Mouse (Mus musculus) hindbrain, postnatal 0 days (tissue): ENCODE measurements around the gene Phf21a. TPM values are rescaled to one million over a fixed set of nuclear protein-coding genes. Genes with fewer than 3 reads are reported as not detected.

Experiments
- ATAC-seq: fragments of 200-750 bp; cut with Nextera tagmentation; 2 replicates; pipeline ENCODE4 v1.8.0; 2017; ENCODE audit warnings: mild to moderate bottlenecking, moderate TSS enrichment, moderate library complexity
- DNase-seq: peaks from one replicate; pipeline ENCODE4 v3.0.0-alpha.2; 2015; ENCODE audit warnings: low spot score
- H3K27ac ChIP-seq: fragments of 300-500 bp; sonication (generic); 2 replicates; pipeline ENCODE4 v1.5.1; 2014; ENCODE audit warnings: mild to moderate bottlenecking
- H3K27me3 ChIP-seq: fragments of 300-500 bp; sonication (generic); 2 replicates; pipeline ENCODE4 v1.6.1; 2014; ENCODE audit warnings: low read length, mixed read lengths; ENCODE audit not compliant: insufficient read depth
- H3K36me3 ChIP-seq: fragments of 300-500 bp; sonication (generic); 2 replicates; pipeline ENCODE4 v1.6.1; 2014; ENCODE audit warnings: low read length, mixed read lengths; ENCODE audit not compliant: insufficient read depth
- H3K4me1 ChIP-seq: fragments of 300-500 bp; sonication (generic); 2 replicates; pipeline ENCODE4 v1.6.1; 2014; ENCODE audit warnings: antibody characterized with exemption, low read length, mixed read lengths; ENCODE audit not compliant: insufficient read depth
- H3K4me2 ChIP-seq: fragments of 300-500 bp; sonication (generic); 2 replicates; pipeline ENCODE4 v1.6.1; 2014; ENCODE audit warnings: low read depth, mild to moderate bottlenecking, low read length, moderate library complexity, mixed read lengths
- H3K4me3 ChIP-seq: fragments of 300-500 bp; sonication (generic); 2 replicates; pipeline ENCODE4 v1.5.1; 2014; ENCODE audit warnings: low read length
- H3K9ac ChIP-seq: fragments of 300-500 bp; sonication (generic); replicated peaks from 2 replicates; pipeline ENCODE4 v1.6.1; 2014; ENCODE audit warnings: mild to moderate bottlenecking, low read length, moderate library complexity, mixed read lengths
- H3K9me3 ChIP-seq: fragments of 300-500 bp; sonication (generic); 2 replicates; pipeline ENCODE4 v1.6.1; 2016; ENCODE audit warnings: low read length, mixed read lengths
- CTCF ChIP-seq: IDR thresholded peaks from 2 replicates; pipeline ENCODE4 v1.5.1; 2016; ENCODE audit warnings: antibody characterized with exemption, control low read depth, low read depth
- WGBS: fragments of 180-500 bp; shearing (Covaris S2); extraction: QIAGEN DNeasy Blood & Tissue Kit; methylation state at CpG from one replicate; pipeline ENCODE4 v1.1.7; 2014; 5-methylcytosine and 5-hydroxymethylcytosine counted together
- polyA plus RNA-seq: library from polyadenylated mRNA; unstranded; fragments of >200 nt; fragmentation: Nextera tagmentation; extraction: Ambion mirVana; gene quantifications from 2 replicates; pipeline ENCODE4 v1.2.1, GENCODE M21; 2015
- total RNA-seq: library from RNA; depleted of rRNA; stranded (reverse); fragments of >200 nt; gene quantifications from 2 replicates; pipeline ENCODE4 v1.2.3, GENCODE M21; 2014

Gene Phf21a
- total and polyA plus RNA-seq, 2 experiments from 2014 or later, result 26.6 to 109 TPM

- no peaks in the 10 kb centered on the region for H3K4me1 ChIP-seq
- no peaks in the 10 kb centered on the region for H3K9me3 ChIP-seq
- no peaks in the 10 kb centered on the region for H3K27me3 ChIP-seq
- peaks cover 6% of the 10 kb centered on the region for H3K36me3 ChIP-seq
- no peak overlapping the region for H3K27ac ChIP-seq
- TF ChIP-seq CTCF, result no peak
- no peak for DNase-seq
- no peak overlapping the region for H3K4me2 ChIP-seq
- H3K4me3 ChIP-seq, result no peak overlapping the region
- H3K9ac ChIP-seq, result no peak overlapping the region
- no peak for ATAC-seq
Measured at GRCm38 (mm10) chr2:92342418-92342817, 249.5 kb downstream of the Phf21a start.

DNA sequence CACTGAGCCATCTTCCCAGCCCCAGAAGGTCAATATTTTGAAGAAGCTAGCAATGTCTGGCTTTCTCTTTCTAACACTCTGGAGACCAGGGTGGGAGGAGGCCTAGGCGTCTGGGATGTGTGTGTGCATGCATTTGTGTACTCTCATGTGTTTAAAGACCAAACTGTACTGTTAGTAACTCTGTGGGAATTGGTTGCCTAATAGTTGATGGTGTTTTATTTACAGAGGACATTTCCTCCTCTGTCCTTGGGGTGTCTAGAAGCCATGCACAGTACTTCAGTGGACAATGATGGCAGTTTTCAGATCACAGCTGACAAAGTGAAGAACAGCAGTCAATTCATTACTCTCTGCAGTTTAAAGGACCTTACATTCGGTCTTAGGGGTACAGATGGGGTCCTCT is 254.3 kb downstream of the Phf21a start:
- ATAC-seq (no peak), DNase-seq (no peak)
- no peak overlapping the region for H3K4me3 ChIP-seq
- no peak overlapping the region for H3K4me2 ChIP-seq
- H3K27ac ChIP-seq, result no peak overlapping the region
- peaks cover 28% of the 10 kb centered on the region; the same call in 1 of the 2 replicates for H3K36me3 ChIP-seq
- no peaks in the 10 kb centered on the region for H3K27me3 ChIP-seq
- WGBS, result 93% methylated on average over 2 of the region's 2 CpGs
- no peak overlapping the region for H3K9ac ChIP-seq
- TF ChIP-seq CTCF, result no peak
- H3K9me3 ChIP-seq, result no peaks in the 10 kb centered on the region
- H3K4me1 ChIP-seq, result 0 out of 2 replicates have a peak, but pooled peaks cover 3% of the 10 kb centered on the region

DNA sequence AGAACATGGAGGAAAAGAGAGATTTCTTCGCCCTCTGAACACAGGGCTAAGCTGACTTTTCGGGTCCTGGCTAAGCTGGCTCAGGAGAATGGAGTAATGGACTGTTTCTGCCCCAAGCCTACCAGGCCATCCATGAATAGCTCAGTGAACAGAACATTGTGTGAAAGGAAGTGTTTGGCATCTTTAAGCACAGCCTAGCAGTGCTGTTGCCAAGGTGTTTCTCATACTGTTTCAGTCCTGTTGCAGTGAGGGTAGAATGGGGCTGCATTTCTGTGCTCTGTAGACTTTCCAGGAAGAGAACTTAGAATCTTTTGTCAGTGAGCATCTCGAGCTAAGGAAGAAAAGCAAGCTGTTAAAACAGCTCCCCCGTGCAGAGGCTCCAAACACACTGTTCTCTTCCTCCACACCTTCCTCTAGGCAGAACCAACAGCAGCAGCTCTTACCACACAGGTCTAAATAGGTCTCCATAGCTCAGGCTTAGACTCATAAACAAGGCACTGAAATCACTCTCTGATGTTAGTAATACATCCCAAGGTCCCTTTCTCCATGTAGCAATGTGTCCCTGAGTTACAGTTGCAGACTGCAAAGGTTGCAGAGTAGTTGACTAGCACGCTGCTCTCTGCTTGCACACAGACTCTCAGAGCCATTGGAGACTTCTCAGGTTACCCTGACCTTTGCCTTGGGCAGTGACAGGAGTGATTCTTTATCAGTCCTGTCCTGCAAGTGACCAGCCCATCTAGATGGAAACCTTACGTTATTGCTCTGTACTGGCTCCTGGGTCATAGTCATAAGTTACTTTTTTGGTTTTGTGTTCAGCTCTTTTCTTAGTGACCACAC is 256.9 kb downstream of the Phf21a start:
- Histone ChIP-seq H3K9ac (no peak overlapping the region), H3K4me1 (0 out of 2 replicates have a peak, but pooled peaks cover 3% of the 10 kb centered on the region), H3K27me3 (no peaks in the 10 kb centered on the region), H3K9me3 (no peaks in the 10 kb centered on the region), H3K4me2 (no peak overlapping the region), H3K36me3 (peaks cover 27% of the 10 kb centered on the region; the same call in 1 of the 2 replicates), H3K4me3 (no peak overlapping the region), H3K27ac (peak overlapping the region; percentile 56; the same call in 1 of the 2 replicates)
- ATAC-seq (peak; percentile 75; the same call in 1 of the 2 replicates), DNase-seq (peak; percentile 25)
- TF ChIP-seq CTCF, result no peak
- WGBS, result 63% methylated on average over 6 of the region's 6 CpGs

DNA sequence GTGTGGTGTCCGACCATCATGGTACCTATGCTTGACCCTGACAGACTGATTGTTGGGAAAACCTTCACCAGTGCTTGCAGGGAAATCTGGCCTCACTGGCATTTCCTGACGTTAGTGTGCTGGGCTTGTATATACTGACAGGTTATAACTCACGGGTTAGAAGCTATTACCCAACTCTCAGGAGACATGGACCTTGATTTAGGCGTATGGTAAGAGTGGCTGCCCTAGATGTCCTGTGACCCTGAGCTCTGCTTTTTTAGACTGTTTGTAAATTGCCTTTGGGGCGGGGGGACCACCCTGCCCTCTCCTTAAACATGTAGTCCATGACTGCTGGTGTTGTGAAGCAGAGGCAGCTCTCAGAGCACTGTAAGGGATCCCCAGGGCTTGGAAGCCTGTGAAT is 257.8 kb downstream of the Phf21a start:
- WGBS, result 85% methylated on average over 5 of the region's 5 CpGs
- Histone ChIP-seq H3K27me3 (no peaks in the 10 kb centered on the region), H3K36me3 (peaks cover 24% of the 10 kb centered on the region; the same call in 1 of the 2 replicates)

DNA sequence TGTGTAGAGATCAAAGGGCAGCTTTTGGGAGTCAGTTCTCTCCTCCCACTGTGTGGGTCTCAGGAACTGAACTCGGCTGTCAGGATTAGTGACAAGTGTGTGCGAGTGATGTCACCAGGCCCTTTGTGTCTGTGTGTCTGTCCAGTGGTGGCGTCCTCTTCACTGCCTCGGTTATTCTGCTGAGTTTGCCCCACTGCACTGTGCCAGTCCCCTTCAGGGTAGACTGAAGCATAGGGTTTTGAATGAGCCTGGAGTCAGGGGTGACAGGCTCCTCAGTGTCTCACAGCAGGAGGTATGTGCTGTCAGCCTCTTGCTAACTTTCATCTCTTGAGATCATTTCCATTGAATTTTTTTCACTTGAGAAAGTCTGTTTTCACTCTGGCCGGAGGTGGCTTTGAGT is 260.5 kb downstream of the Phf21a start:
- Histone ChIP-seq H3K36me3 (peaks cover 43% of the 10 kb centered on the region), H3K27ac (no peak overlapping the region), H3K27me3 (no peaks in the 10 kb centered on the region), H3K4me3 (no peak overlapping the region), H3K4me1 (0 out of 2 replicates have a peak, but pooled peaks cover 3% of the 10 kb centered on the region), H3K9me3 (no peaks in the 10 kb centered on the region), H3K9ac (no peak overlapping the region), H3K4me2 (no peak overlapping the region)
- DNase-seq (no peak), ATAC-seq (peak; percentile 72)
- no peak for TF ChIP-seq CTCF
- 22% methylated on average over 5 of the region's 5 CpGs for WGBS

More for the DNA sequence above, 257.8 kb downstream of the Phf21a start:
- TF ChIP-seq CTCF, result no peak
- Histone ChIP-seq H3K9ac (no peak overlapping the region), H3K4me3 (no peak overlapping the region), H3K4me2 (no peak overlapping the region), H3K4me1 (0 out of 2 replicates have a peak, but pooled peaks cover 3% of the 10 kb centered on the region), H3K9me3 (no peaks in the 10 kb centered on the region), H3K27ac (no peak overlapping the region)
- no peak for ATAC-seq
- DNase-seq, result no peak

GRCm38 (mm10) chr2:92354224-92354623 is 261.3 kb downstream of the Phf21a start:
- no peak overlapping the region for H3K4me2 ChIP-seq
- DNase-seq (no peak), ATAC-seq (no peak)
- H3K4me1 ChIP-seq, result 0 out of 2 replicates have a peak, but pooled peaks cover 3% of the 10 kb centered on the region
- H3K27me3 ChIP-seq, result no peaks in the 10 kb centered on the region
- H3K9me3 ChIP-seq, result no peaks in the 10 kb centered on the region
- H3K4me3 ChIP-seq, result no peak overlapping the region
- WGBS, result 68% methylated on average over 6 of the region's 6 CpGs
- no peak overlapping the region; the same call in 1 of the 2 replicates for H3K27ac ChIP-seq
- H3K9ac ChIP-seq, result no peak overlapping the region
- peaks cover 46% of the 10 kb centered on the region for H3K36me3 ChIP-seq
- TF ChIP-seq CTCF, result no peak

- 0 out of 2 replicates have a peak overlapping the region, but pooled peaks have one; percentile 49 for H3K27ac ChIP-seq
- 85% methylated on average over 2 of the region's 2 CpGs for WGBS
- H3K9me3 ChIP-seq, result no peaks in the 10 kb centered on the region
- TF ChIP-seq CTCF, result no peak
- H3K36me3 ChIP-seq, result peaks cover 37% of the 10 kb centered on the region
- no peaks in the 10 kb centered on the region for H3K27me3 ChIP-seq
- no peak overlapping the region for H3K4me3 ChIP-seq
- no peak for DNase-seq
- H3K9ac ChIP-seq, result no peak overlapping the region
- H3K4me1 ChIP-seq, result no peaks in the 10 kb centered on the region
- no peak overlapping the region for H3K4me2 ChIP-seq
- no peak for ATAC-seq
Measured at GRCm38 (mm10) chr2:92359301-92359700, 266.4 kb downstream of the Phf21a start.
